Mouse (Mus musculus) CH12.LX (cell line): ENCODE measurements around the gene Pik3c2b. TPM values are rescaled to one million over a fixed set of nuclear protein-coding genes. Genes with fewer than 3 reads are reported as not detected.

Experiments
- DNase-seq: peaks from one replicate; pipeline ENCODE4 v3.0.0-alpha.2; 2013; ENCODE audit errors: extremely low read depth
- H3K27ac ChIP-seq: 2 replicates; pipeline ENCODE4 v1.5.1; 2012; ENCODE audit warnings: low read depth, mild to moderate bottlenecking, control low read depth, moderate library complexity; ENCODE audit not compliant: insufficient read depth
- H3K27me3 ChIP-seq: replicated peaks from 2 replicates; pipeline ENCODE3; 2012; ENCODE audit warnings: inconsistent platforms
- H3K36me3 ChIP-seq, 2 experiments: replicated peaks in 1 of 2; 2 replicates each; pipeline versions ENCODE3 to v1.6.1; 2012; ENCODE audit warnings: inconsistent platforms in 1 of 2, low read length in 1 of 2, mild to moderate bottlenecking in 1 of 2, mixed read lengths in 1 of 2, moderate library complexity in 1 of 2; ENCODE audit not compliant: control insufficient read depth in 1 of 2, insufficient read depth in 1 of 2
- H3K4me1 ChIP-seq, 2 experiments: 2 replicates each; pipeline ENCODE4 v1.6.1; 2012; ENCODE audit warnings: inconsistent platforms in 1 of 2, moderate library complexity in 1 of 2; ENCODE audit not compliant: insufficient read depth in 2 of 2, control insufficient read depth in 1 of 2
- H3K4me2 ChIP-seq: 2 replicates; pipeline ENCODE4 v1.6.1; 2012; ENCODE audit warnings: low read depth, mild to moderate bottlenecking, control low read depth; ENCODE audit not compliant: poor library complexity, insufficient read depth, severe bottlenecking
- H3K4me3 ChIP-seq, 3 experiments: fragments of 150-350 bp in 1 of 3; sonication (generic) in 1 of 3; replicated peaks in 1 of 3; 2 replicates each; pipeline versions ENCODE3 to v1.5.1; 2011 to 2012; ENCODE audit warnings: low read depth in 2 of 3, low read length in 2 of 3, mild to moderate bottlenecking in 2 of 3, moderate library complexity in 2 of 3, control low read depth in 1 of 3, improper control_type of control experiment in 1 of 3, inconsistent platforms in 1 of 3, mixed read lengths in 1 of 3; ENCODE audit not compliant: poor library complexity in 1 of 3
- H3K79me2 ChIP-seq: replicated peaks from 2 replicates; pipeline ENCODE4 v1.6.1; 2012; ENCODE audit warnings: mild to moderate bottlenecking, moderate library complexity; ENCODE audit not compliant: control insufficient read depth, poor library complexity, insufficient read depth, severe bottlenecking; ENCODE audit errors: extremely low read depth
- H3K9ac ChIP-seq: 2 replicates; pipeline ENCODE4 v1.6.1; 2012; ENCODE audit warnings: low read depth, mild to moderate bottlenecking, control low read depth, moderate library complexity; ENCODE audit not compliant: insufficient read depth
- H3K9me3 ChIP-seq: replicated peaks from 2 replicates; pipeline ENCODE3; 2012; ENCODE audit warnings: low read length, inconsistent platforms, mixed read lengths
- BHLHE40 ChIP-seq: IDR thresholded peaks from 2 replicates; pipeline ENCODE4 v1.6.1; 2011; ENCODE audit warnings: mild to moderate bottlenecking, low read depth, low read length, improper control_type of control experiment
- CHD1 ChIP-seq: IDR thresholded peaks from 2 replicates; pipeline ENCODE4 v1.6.1; 2012; ENCODE audit warnings: low read depth, low read length, improper control_type of control experiment, inconsistent platforms
- CHD2 ChIP-seq: IDR thresholded peaks from 2 replicates; pipeline ENCODE4 v1.6.1; 2011; ENCODE audit warnings: low read length, improper control_type of control experiment
- CTCF ChIP-seq, 2 experiments: IDR thresholded peaks in 1 of 2; conservative IDR thresholded peaks in 1 of 2; 2 replicates each; pipeline ENCODE4 v1.5.1; 2011 to 2012; ENCODE audit warnings: low read depth in 2 of 2, low read length in 2 of 2, improper control_type of control experiment in 1 of 2, inconsistent platforms in 1 of 2, mild to moderate bottlenecking in 1 of 2, moderate library complexity in 1 of 2
- EP300 ChIP-seq: IDR thresholded peaks from 2 replicates; pipeline ENCODE4 v1.6.1; 2011; ENCODE audit warnings: low read length, improper control_type of control experiment
- ETS1 ChIP-seq: conservative IDR thresholded peaks from 2 replicates; pipeline ENCODE4 v1.6.1; 2012; ENCODE audit warnings: low read depth, mild to moderate bottlenecking, inconsistent platforms, low read length, improper control_type of control experiment, moderate library complexity
- GABPA ChIP-seq: IDR thresholded peaks from 2 replicates; pipeline ENCODE4 v1.6.1; 2012; ENCODE audit warnings: low read depth, low read length, improper control_type of control experiment, inconsistent platforms; ENCODE audit not compliant: insufficient replicate concordance
- HCFC1 ChIP-seq: IDR thresholded peaks from 2 replicates; pipeline ENCODE4 v1.6.1; 2012; ENCODE audit warnings: low read depth, mild to moderate bottlenecking, inconsistent platforms, low read length, improper control_type of control experiment
- IRF4 ChIP-seq: IDR thresholded peaks from 2 replicates; pipeline ENCODE4 v1.6.1; 2014; ENCODE audit warnings: low read depth, mild to moderate bottlenecking, inconsistent platforms, low read length, improper control_type of control experiment
- JUN ChIP-seq: IDR thresholded peaks from 2 replicates; pipeline ENCODE4 v1.6.1; 2011; ENCODE audit warnings: low read depth, mild to moderate bottlenecking, low read length, improper control_type of control experiment, moderate library complexity; ENCODE audit not compliant: insufficient read depth
- MAFK ChIP-seq: IDR thresholded peaks from 2 replicates; pipeline ENCODE4 v1.6.1; 2011; ENCODE audit warnings: low read length, improper control_type of control experiment; ENCODE audit not compliant: insufficient replicate concordance
- MAX ChIP-seq: IDR thresholded peaks from 2 replicates; pipeline ENCODE4 v1.6.1; 2011; ENCODE audit warnings: low read length, improper control_type of control experiment
- MXI1 ChIP-seq: IDR thresholded peaks from 2 replicates; pipeline ENCODE4 v1.6.1; 2011; ENCODE audit warnings: mild to moderate bottlenecking, low read depth, low read length, improper control_type of control experiment
- MYC ChIP-seq: IDR thresholded peaks from 2 replicates; pipeline ENCODE4 v1.6.1; 2011; ENCODE audit warnings: low read depth, mild to moderate bottlenecking, improper control_type of control experiment, low read length
- NELFE ChIP-seq: IDR thresholded peaks from 2 replicates; pipeline ENCODE4 v1.6.1; 2011; ENCODE audit warnings: low read depth, low read length, improper control_type of control experiment
- PAX5 ChIP-seq: IDR thresholded peaks from 2 replicates; pipeline ENCODE4 v1.6.1; 2012; ENCODE audit warnings: low read length, inconsistent platforms, mixed read lengths
- POLR2AphosphoS2 ChIP-seq: IDR thresholded peaks from 2 replicates; pipeline ENCODE4 v1.6.1; 2011; ENCODE audit warnings: low read depth, low read length, improper control_type of control experiment
- RAD21 ChIP-seq: IDR thresholded peaks from 2 replicates; pipeline ENCODE4 v1.6.1; 2011; ENCODE audit warnings: low read depth, mild to moderate bottlenecking, low read length, improper control_type of control experiment, moderate library complexity
- SMC3 ChIP-seq: IDR thresholded peaks from 2 replicates; pipeline ENCODE4 v1.6.1; 2011; ENCODE audit warnings: low read depth, low read length, improper control_type of control experiment
- TBP ChIP-seq: conservative IDR thresholded peaks from 2 replicates; pipeline ENCODE4 v1.6.1; 2011; ENCODE audit warnings: low read depth, low read length, improper control_type of control experiment
- TCF12 ChIP-seq: IDR thresholded peaks from 2 replicates; pipeline ENCODE4 v1.6.1; 2014; ENCODE audit warnings: low read depth, mild to moderate bottlenecking, inconsistent platforms, low read length, improper control_type of control experiment
- UBTF ChIP-seq: IDR thresholded peaks from 2 replicates; pipeline ENCODE4 v1.6.1; 2012; ENCODE audit warnings: low read depth, mild to moderate bottlenecking, inconsistent platforms, low read length, improper control_type of control experiment, moderate library complexity
- USF1 ChIP-seq: IDR thresholded peaks from 2 replicates; pipeline ENCODE4 v1.6.1; 2014; ENCODE audit warnings: low read depth, mild to moderate bottlenecking, inconsistent platforms, low read length, improper control_type of control experiment
- USF2 ChIP-seq: conservative IDR thresholded peaks from 2 replicates; pipeline ENCODE4 v1.6.1; 2011; ENCODE audit warnings: low read depth, low read length, improper control_type of control experiment
- ZKSCAN1 ChIP-seq: IDR thresholded peaks from 2 replicates; pipeline ENCODE4 v1.6.1; 2012; ENCODE audit warnings: low read depth, inconsistent platforms, low read length, improper control_type of control experiment, borderline replicate concordance
- dilution Hi-C: fragments of 300-500 bp; cut with MboI; formaldehyde crosslinking; loops from 2 replicates; pipeline ENCODE4 v1.14.3; 2020; ENCODE audit warnings: low sequenced_read_pairs; ENCODE audit not compliant: extremely low pct_unique_long_range_greater_than_20kb, extremely low pct_ligation_motif_present
- in situ Hi-C: fragments of 300-500 bp; cut with MboI; formaldehyde crosslinking; loops from 3 replicates; pipeline ENCODE4 v1.14.3; 2019; ENCODE audit warnings: low sequenced_read_pairs, low pct_ligation_motif_present, low pct_unique_long_range_greater_than_20kb, mixed read lengths
- polyA plus RNA-seq: library from polyadenylated mRNA; unstranded; fragments of >175 nt; gene quantifications from 2 replicates; pipeline ENCODE4 v1.2.1, GENCODE M21; 2012; ENCODE audit warnings: low read depth; ENCODE audit not compliant: insufficient read length
- total RNA-seq, 2 experiments: library from RNA; depleted of rRNA; stranded (reverse); fragments of 300-350 nt in 1 of 2; fragments of >200 nt in 1 of 2; gene quantifications; 2 replicates each; pipeline ENCODE4 v1.2.3; 2012 to 2014

Gene Pik3c2b
- total and polyA plus RNA-seq, 3 experiments, result 8.7 to 16.5 (median 12.0) TPM

DNA sequence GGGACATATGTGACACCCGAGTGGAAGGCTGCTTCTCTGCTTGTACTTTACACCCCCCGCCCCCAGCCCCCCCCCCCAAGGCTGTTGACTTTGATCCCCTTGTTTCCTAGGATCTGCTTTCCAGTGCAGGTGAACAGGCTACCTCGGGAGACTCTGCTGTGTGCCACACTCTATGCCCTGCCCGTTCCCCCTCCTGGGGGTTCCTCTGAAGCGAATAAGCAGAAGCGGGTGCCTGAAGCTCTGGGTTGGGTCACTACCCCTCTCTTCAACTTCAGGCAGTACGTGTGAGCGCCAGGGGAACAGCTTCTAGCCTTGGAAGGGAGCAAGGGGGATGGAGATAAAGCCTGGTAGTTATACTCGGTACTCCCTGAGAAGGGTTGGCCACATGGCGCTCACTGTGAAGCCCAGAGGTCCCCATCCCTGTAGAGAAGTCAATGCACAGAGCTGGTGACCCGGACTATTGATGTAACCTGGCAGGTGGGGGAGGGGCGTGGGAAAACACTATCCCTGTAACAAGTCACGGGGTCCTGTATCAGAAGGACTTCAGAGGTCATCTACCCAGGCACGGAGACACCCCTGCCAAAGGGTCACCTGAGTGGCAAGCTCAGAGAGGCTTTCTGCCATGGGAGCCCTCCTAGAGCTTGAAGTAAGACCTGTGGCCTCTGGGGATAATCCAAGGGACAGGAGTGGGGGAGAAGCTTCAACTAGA is 39.4 kb downstream of the Pik3c2b start:
- in situ Hi-C loops (loop anchor here (5.0 kb wide), 1 partner anchor 33 kb away; no protein-coding TSS in a partner anchor), dilution Hi-C loops (no loop called here)
- peaks cover 47 to 74% of the 10 kb centered on the region in 2 experiments for H3K36me3 ChIP-seq
- no peak for DNase-seq
- H3K27me3 ChIP-seq, result no peaks in the 10 kb centered on the region
- H3K9me3 ChIP-seq, result no peaks in the 10 kb centered on the region
- H3K4me1 ChIP-seq, result peaks cover 47 to 82% of the 10 kb centered on the region in 2 experiments
- H3K4me2 ChIP-seq, result peak overlapping the region; percentile 65
- H3K27ac ChIP-seq, result peak overlapping the region; percentile 100
- TF ChIP-seq TBP (no peak), CHD2 (no peak; the same call in 1 of the 2 replicates), ETS1 (no peak), USF1 (no peak), TCF12 (no peak), GABPA (no peak), BHLHE40 (no peak), SMC3 (no peak), JUN (no peak), IRF4 (no peak)
- no peaks in the 10 kb centered on the region for H3K79me2 ChIP-seq
- H3K9ac ChIP-seq, result peak overlapping the region; percentile 49
- H3K4me3 ChIP-seq, result no peak overlapping the region

DNA sequence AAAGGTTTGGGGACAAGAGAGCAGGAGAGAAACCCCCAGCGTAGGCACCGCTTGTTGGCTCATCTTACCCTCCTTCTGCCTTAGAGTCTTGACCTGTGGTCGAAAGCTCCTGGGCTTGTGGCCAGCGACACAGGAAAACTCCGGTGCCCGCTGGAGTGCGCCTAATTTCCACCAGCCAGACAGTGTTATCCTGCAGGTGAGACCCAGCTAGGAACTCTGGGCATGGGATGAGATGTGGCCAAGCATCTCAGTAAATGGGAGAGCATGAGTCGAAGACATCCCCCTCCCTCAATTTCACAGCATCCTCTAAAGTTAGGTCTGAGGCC is 39.9 kb downstream of the Pik3c2b start:
- in situ Hi-C loops, result loop anchor here (5.0 kb wide), 1 partner anchor 33 kb away; no protein-coding TSS in a partner anchor
- Histone ChIP-seq H3K36me3 (peaks cover 50 to 74% of the 10 kb centered on the region in 2 experiments), H3K4me3 (no peak overlapping the region), H3K27ac (no peak overlapping the region), H3K9ac (no peak overlapping the region), H3K27me3 (no peaks in the 10 kb centered on the region), H3K4me2 (no peak overlapping the region), H3K79me2 (no peaks in the 10 kb centered on the region), H3K4me1 (peaks cover 47 to 77% of the 10 kb centered on the region in 2 experiments), H3K9me3 (no peaks in the 10 kb centered on the region)
- dilution Hi-C loops, result no loop called here
- no peak for TF ChIP-seq PAX5
- DNase-seq, result no peak

DNA sequence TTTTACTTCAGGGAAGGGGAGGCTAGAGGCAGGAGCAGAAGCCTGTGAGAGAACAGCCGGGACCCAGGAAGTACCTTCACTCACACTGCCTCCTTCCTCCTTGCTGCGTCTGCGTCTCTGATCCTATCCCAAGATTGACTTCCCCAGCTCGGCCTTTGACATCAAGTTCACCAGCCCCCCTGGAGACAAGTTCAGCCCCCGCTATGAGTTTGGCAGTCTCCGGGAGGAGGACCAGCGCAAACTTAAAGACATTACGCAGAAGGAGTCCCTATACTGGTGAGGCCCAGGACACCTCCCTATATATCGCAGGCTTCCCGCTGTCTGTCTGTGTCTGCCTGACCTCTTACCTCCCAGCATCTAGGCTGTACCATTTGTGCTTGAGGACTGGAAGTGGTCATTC is 41.3 kb downstream of the Pik3c2b start:
- H3K36me3 ChIP-seq, result peaks cover 55 to 75% of the 10 kb centered on the region in 2 experiments
- no peaks in the 10 kb centered on the region for H3K79me2 ChIP-seq
- in situ Hi-C loops, result loop anchor here (5.0 kb wide), 1 partner anchor 35 kb away; no protein-coding TSS in a partner anchor
- TF ChIP-seq HCFC1, result no peak
- TF ChIP-seq MAX, result no peak
- TF ChIP-seq MAFK, result no peak
- TF ChIP-seq ZKSCAN1, result no peak
- TF ChIP-seq JUN, result no peak
- no peak for TF ChIP-seq MYC
- no peak for TF ChIP-seq USF2
- TF ChIP-seq SMC3, result no peak
- TF ChIP-seq MXI1, result no peak
- no peak for TF ChIP-seq POLR2AphosphoS2
- no peak for TF ChIP-seq TBP
- TF ChIP-seq ETS1, result no peak
- TF ChIP-seq CTCF (conservative IDR thresholded peaks at IDR 0.05 in 1 of 2, IDR thresholded peaks at IDR 0.05 in 1 of 2; ENCODE audit: low read depth in 2 of 2, low read length in 2 of 2), result no peak
- no peak for TF ChIP-seq CHD1
- no peak for TF ChIP-seq CHD2
- TF ChIP-seq RAD21, result no peak
- no peak for TF ChIP-seq EP300
- TF ChIP-seq NELFE, result no peak
- no peak for TF ChIP-seq UBTF
- no peak for TF ChIP-seq BHLHE40
- H3K27me3 ChIP-seq, result no peaks in the 10 kb centered on the region
- DNase-seq, result no peak
- H3K9me3 ChIP-seq, result no peaks in the 10 kb centered on the region
- peaks cover 43 to 64% of the 10 kb centered on the region in 2 experiments for H3K4me1 ChIP-seq
- no peak overlapping the region for H3K4me3 ChIP-seq
- dilution Hi-C loops, result no loop called here
- no peak overlapping the region for H3K9ac ChIP-seq
- peak overlapping the region; percentile 58 for H3K27ac ChIP-seq
- no peak overlapping the region for H3K4me2 ChIP-seq
